Mouse (Mus musculus) leukemia stem cell, adult 10-12 weeks (primary cell): ENCODE results near the gene Guca1a. TPM values are rescaled to one million over a fixed set of nuclear protein-coding genes. Genes with fewer than 3 reads are reported as not detected.

Experiments
- polyA plus RNA-seq: library from polyadenylated mRNA; stranded (reverse); fragments of >175 nt; gene quantifications from 2 replicates; pipeline ENCODE4 v1.2.3, GENCODE M21; 2012; ENCODE audit warnings: low replicate concordance

Gene Guca1a
- 0.92 and 2.2 TPM in 2 replicates for polyA plus RNA-seq

DNA sequence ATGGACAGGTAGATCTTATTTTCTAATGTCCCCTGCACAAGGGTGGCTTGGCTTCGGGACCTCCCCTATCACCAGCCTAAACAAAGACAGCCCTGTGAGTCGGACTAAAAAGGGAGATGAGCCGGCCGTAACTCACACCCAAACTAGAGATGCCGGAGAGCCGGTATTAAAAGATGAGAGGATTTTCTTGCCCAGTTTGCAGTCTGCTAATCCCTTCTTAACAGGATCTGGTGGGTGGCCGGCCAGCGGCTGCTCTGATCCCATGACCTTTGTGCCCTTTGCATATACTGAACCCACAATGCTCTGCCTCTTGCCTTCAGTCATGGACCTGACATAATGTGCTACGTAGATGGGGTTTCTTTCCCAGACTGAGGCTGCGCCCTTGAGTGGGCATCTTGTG lies at the start of gene Guca1a:
TSS of gene Guca1a (minus strand) at position 134 of the 400 bp plus-strand sequence.

DNA sequence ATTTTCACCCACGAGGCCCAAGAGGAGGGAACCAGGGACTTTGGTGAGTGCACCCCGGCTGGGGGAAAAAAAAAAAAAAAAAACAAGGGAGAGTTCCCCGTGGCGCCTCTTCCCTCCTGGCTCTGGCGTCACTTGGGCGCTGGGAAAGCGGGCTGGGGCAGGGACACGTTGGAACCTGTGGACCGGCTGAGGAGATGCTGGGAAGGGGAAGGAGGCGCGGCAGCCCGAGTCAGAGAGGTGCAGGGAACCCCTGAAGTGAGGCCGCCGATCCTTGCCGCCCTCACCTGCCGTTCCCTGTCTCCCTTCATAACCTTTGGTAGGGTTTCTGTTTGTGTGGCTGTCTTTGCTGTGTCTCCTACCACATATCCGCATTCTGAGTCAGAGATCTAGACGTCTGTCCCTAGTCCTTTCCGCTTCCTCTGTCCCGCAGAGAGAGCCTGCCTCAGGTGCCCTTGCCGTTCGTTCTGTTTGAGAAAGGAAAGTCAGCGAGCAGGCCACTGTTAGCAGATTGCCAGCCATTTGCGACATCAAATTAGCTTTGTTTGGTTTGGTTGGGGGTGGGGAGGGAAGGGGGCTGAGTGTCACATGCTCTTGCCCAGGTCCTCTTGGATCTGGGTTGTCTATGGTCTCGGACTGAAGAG lies 36.6 kb upstream of the Guca1a start, which contains the start of gene 1700001C19Rik:
TSS of gene 1700001C19Rik (minus strand) at position 470 of the 641 bp plus-strand sequence.

DNA sequence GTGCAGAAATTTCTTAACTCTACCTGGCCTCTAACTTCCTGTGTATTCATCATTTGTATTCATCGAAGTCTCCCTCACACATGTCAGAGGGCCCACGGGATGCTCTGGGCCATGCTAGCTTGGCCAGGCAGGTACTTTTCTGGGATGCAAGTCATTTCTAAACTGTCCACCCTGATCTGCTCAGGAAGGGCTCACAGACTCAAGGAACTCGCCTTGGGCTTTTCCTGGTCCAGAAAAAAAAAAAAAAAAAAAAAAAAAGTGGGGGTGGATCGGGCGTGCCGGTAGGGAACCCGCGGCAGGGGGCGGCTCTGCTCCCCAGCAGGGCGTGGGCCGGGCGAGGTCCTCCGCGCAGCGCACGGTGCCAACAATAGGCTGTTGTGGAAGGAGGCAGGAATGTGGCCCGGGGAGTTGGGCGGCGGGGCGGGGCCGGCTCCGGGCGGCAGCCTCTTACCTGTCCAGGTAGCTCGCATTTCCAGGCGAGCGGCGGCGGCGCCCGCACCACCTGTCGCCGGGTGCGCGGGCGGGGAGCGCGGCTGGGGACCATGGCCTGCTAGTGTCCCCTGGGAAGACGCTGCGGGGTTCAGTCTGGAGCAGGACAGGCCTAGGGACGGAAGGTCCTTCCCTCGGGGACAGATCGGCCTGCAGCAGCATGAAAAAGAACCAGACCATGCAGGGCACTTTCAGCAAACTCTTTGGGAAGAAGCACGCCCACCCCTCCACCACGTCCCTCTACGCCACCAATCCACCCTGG lies 35.9 kb upstream of the Guca1a start, which contains the start of gene AI661453:
TSS of gene AI661453 (plus strand) at position 460 of the 751 bp plus-strand sequence.

DNA sequence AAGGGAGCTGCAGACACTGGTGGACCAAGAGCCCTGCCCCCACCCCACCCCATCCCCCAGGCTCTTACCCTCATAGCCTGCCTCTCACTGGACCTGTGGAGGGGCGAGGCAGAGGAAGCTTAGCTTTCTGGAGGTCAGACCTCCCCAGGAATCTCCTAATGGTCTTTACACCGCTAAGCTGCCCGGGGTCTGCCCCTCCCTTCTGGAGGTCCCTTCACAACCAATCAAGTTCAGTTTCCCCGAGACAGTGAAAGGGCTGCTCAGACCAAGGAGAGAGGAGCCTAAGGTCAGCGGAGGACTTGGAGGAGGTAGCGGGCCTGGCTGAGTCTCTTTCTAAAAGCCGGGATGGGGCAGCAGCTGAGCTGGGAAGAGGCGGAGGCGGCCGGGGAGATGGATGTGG lies 15.2 kb downstream of the Guca1a start, which contains the start of gene Guca1b:
TSS of gene Guca1b (plus strand) at position 249 of the 400 bp plus-strand sequence.

DNA sequence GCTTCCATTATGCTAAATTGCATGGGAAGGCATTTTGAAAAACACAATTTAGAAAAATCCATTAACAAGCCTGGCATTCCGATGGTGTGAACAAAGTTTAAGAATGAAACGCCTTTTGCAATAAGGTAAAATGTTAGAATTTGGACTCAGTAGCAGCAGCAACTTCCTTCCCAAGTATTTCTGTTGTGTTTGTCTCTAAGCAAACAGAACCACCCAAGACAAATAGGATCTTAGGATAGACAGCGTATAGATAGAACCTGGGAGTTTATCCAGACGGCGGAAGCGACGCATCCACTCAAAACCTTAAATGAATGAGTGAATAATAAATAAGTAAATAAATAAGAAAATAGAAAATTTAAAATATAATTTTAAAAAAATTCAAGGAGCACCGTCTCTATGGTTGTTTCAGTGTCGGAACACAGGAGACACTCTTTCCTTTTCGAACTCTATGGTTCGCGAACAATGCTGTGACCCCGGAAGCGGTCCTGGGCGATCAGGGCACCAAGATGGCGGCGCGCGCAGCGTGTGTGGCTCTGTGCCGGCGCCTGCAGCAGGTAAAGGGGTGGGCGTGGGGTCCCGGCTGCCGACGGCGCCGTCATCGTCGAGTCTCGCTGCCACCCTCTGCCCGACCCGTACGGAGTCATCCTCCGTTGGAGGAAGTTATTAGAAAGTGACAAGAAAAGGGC lies 31.8 kb downstream of the Guca1a start, which contains the start of gene Mrps10:
TSS of gene Mrps10 (plus strand) at position 487 of the 686 bp plus-strand sequence.

Other genes with a start within 250 kb of the Guca1a start
- 10.9 and 19.5 TPM in 2 replicates for gene Mrps10, start 31.7 kb downstream of the Guca1a start, polyA plus RNA-seq
- gene Guca1b, start 15.2 kb downstream of the Guca1a start, polyA plus RNA-seq = not detected in 2 replicates
- gene AI661453, start 36.0 kb upstream of the Guca1a start, polyA plus RNA-seq = 0.10 and 0.21 TPM in 2 replicates
- gene 1700001C19Rik, start 36.8 kb upstream of the Guca1a start, polyA plus RNA-seq = 0.21 TPM in 1 of 2 replicates, not detected in the other
- gene Taf8, start 101.7 kb upstream of the Guca1a start, polyA plus RNA-seq = 28.5 and 31.0 TPM in 2 replicates
- gene Ccnd3, start 104.5 kb upstream of the Guca1a start, polyA plus RNA-seq = 391 and 612 TPM in 2 replicates
- gene Bysl, start 210.9 kb upstream of the Guca1a start, polyA plus RNA-seq = 43.6 and 59.9 TPM in 2 replicates
- gene Med20, start 211.0 kb upstream of the Guca1a start, polyA plus RNA-seq = 1.4 and 7.2 TPM in 2 replicates
- 0.14 TPM in 1 of 2 replicates, not detected in the other for gene Gm20517, start 211.0 kb upstream of the Guca1a start, polyA plus RNA-seq
- 27.1 and 34.3 TPM in 2 replicates for gene Usp49, start 230.1 kb upstream of the Guca1a start, polyA plus RNA-seq